In the genomic region with DNA sequence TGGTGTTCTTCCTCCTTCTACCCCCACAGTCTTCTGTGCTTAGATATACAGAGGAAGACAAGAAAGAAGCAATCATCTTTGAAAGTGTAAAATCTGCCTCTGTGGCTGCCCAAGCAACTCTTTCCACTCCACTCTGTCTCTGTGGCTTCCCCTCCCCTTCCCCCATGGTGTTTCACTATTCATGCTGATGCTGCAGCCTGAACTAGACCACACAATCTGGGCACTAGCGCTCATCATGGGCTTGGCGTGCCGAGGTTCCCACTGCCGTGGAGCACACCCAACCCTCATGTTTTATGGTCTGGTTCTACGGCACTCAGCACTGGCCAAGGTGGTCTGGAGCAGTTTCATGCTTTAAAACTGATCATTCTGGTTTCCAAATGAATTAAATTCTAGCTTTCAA, we compare ENCODE assay signal across 15 mouse cellular contexts. TPM values are rescaled to one million over a fixed set of nuclear protein-coding genes. Genes with fewer than 3 reads are reported as not detected.
DNase-seq lines count a peak whose midpoint lies in the region; ATAC-seq and TF ChIP-seq lines count a peak whose summit lies in the region.
"Had no signal": no experiment of that assay in that cellular context is flagged by ENCODE, and none has a peak within 500 bp of the region (broad histone marks: within the 10 kb centered on the region; RNA-seq: fewer than 3 reads in every experiment).

No protein-coding gene starts in this region.

- H3K9ac ChIP-seq in intestine, embryonic 16.5 days (ENCODE audit: low read depth, low read length): no peak overlapping the region
- H3K9ac ChIP-seq: forebrain, embryonic 15.5 days had no signal

- TF ChIP-seq CTCF in gastrocnemius, adult 2 months (IDR thresholded peaks at IDR 0.05): no peak
- TF ChIP-seq CTCF in thymus, adult 2 months (IDR thresholded peaks at IDR 0.05; ENCODE audit: borderline replicate concordance, control insufficient read depth, extremely low read depth, insufficient read depth, low read length, poor library complexity): no peak

- H3K27ac ChIP-seq in gastrocnemius, adult 2 months: no peak overlapping the region
- H3K27ac ChIP-seq in thymus, adult 2 months (ENCODE audit: control insufficient read depth, insufficient read depth, low read length): no peak overlapping the region
- no peak overlapping the region for H3K27ac ChIP-seq in intestine, embryonic 16.5 days (ENCODE audit: low read length)
- H3K27ac ChIP-seq: forebrain, embryonic 15.5 days had no signal

- no peaks in the 10 kb centered on the region for H3K36me3 ChIP-seq in thymus, adult 2 months (ENCODE audit: control insufficient read depth, insufficient read depth, low read length)
- no peaks in the 10 kb centered on the region for H3K36me3 ChIP-seq in intestine, embryonic 16.5 days (ENCODE audit: control insufficient read depth, insufficient read depth, low read length)
- H3K36me3 ChIP-seq: forebrain, embryonic 15.5 days had no signal

- ATAC-seq in hematopoietic stem cell, adult 5-6 weeks (replicated peaks in 1 of 2; ENCODE audit: insufficient read depth in 1 of 2, low FRiP score in 2 of 2, low TSS enrichment in 1 of 2, low read depth in 1 of 2, poor library complexity in 2 of 2, severe bottlenecking in 2 of 2): peak; percentile 61 to 86; a peak in 3 of 4 replicates
- no peak for ATAC-seq in intestine, embryonic 16.5 days
- ATAC-seq: forebrain, embryonic 15.5 days had no signal

- H3K9me3 ChIP-seq in intestine, embryonic 16.5 days (ENCODE audit: control insufficient read depth, low read length): no peaks in the 10 kb centered on the region
- H3K9me3 ChIP-seq: forebrain, embryonic 15.5 days had no signal

- no peak overlapping the region for H3K4me3 ChIP-seq in gastrocnemius, adult 2 months
- no peak overlapping the region for H3K4me3 ChIP-seq in thymus, adult 2 months (ENCODE audit: control insufficient read depth, insufficient read depth, low read length)
- H3K4me3 ChIP-seq in intestine, embryonic 16.5 days (ENCODE audit: low read length): no peak overlapping the region
- H3K4me3 ChIP-seq: forebrain, embryonic 15.5 days had no signal

- peaks cover 3% of the 10 kb centered on the region for H3K4me1 ChIP-seq in thymus, adult 2 months (replicated peaks; ENCODE audit: control insufficient read depth, insufficient read depth, low read length)
- peaks cover 19% of the 10 kb centered on the region for H3K4me1 ChIP-seq in intestine, embryonic 16.5 days (ENCODE audit: control insufficient read depth, insufficient read depth, low read length)

- DNase-seq in gastrocnemius, postnatal 14 days: peak; percentile 35
- DNase-seq in gastrocnemius, adult 2 months: no peak
- DNase-seq in thymus, adult 2 months: peak; percentile 16
- DNase-seq in thymus, postnatal 10 days (ENCODE audit: low spot score in 2 of 2): no peak
- DNase-seq in right cerebral cortex, adult 18-20 months: no peak
- no peak for DNase-seq in cerebellum, adult 9-10 months
- DNase-seq: cerebellum, postnatal 36 days; kidney, adult 8-10 months; lung, postnatal 10 days had no signal

- intact Hi-C loops in gastrocnemius, postnatal 14 days (cut with DNase I; ENCODE audit: low total_unique reads): no loop called here
- intact Hi-C loops in gastrocnemius, adult 2 months (cut with DNase I): no loop called here

- 50% methylated on average over 5 of the region's 5 CpGs for WGBS in thymus, adult 2 months
- 64% methylated on average over 5 of the region's 5 CpGs for WGBS in intestine, embryonic 16.5 days

- TF ChIP-seq POLR2A in thymus, adult 2 months (IDR thresholded peaks at IDR 0.05; ENCODE audit: control insufficient read depth, extremely low read depth, insufficient read depth, low read length, poor library complexity): no peak

- H3K4me2 ChIP-seq in intestine, embryonic 16.5 days (ENCODE audit: low read depth, low read length): no peak overlapping the region
- H3K4me2 ChIP-seq: forebrain, embryonic 15.5 days had no signal

- no peaks in the 10 kb centered on the region for H3K27me3 ChIP-seq in thymus, adult 2 months (ENCODE audit: control insufficient read depth, insufficient read depth, low read length)
- H3K27me3 ChIP-seq in intestine, embryonic 16.5 days (replicated peaks; ENCODE audit: control insufficient read depth, insufficient read depth, low read length): no peaks in the 10 kb centered on the region
- H3K27me3 ChIP-seq: forebrain, embryonic 15.5 days had no signal

RNA-seq across cellular contexts. Expression of a gene that starts 21.9 kb away (rescaled TPM):
- 1 to 10 TPM; 1.3 to 2.1 TPM for total RNA-seq in gastrocnemius, postnatal 14 days (2021)
- total RNA-seq in gastrocnemius, adult 2 months (2021): 1 to 10 TPM in 1 of 2 experiments, under 1 TPM in 1; 0.20 to 1.6 TPM
- 6.6 TPM in 2 replicates for polyA plus RNA-seq in thymus, adult 2 months (2012; rRNA removed)
- 11.1 and 16.6 TPM in 2 replicates for total RNA-seq in hematopoietic stem cell, adult 5-6 weeks (2017)
- 6.2 and 6.6 TPM in 2 replicates for polyA plus RNA-seq in intestine, embryonic 16.5 days (2015; fragmentation: Nextera tagmentation; extraction: Ambion mirVana)

RNA-seq across cellular contexts. Expression of a gene that starts 32.7 kb away (rescaled TPM):
- not detected for total RNA-seq in gastrocnemius, postnatal 14 days (2021)
- total RNA-seq in gastrocnemius, adult 2 months (2021): not detected
- not detected in 2 replicates for polyA plus RNA-seq in thymus, adult 2 months (2012; rRNA removed)
- not detected in 2 replicates for total RNA-seq in hematopoietic stem cell, adult 5-6 weeks (2017)
- 358 and 408 TPM in 2 replicates for polyA plus RNA-seq in intestine, embryonic 16.5 days (2015; fragmentation: Nextera tagmentation; extraction: Ambion mirVana)
- total RNA-seq: layer of hippocampus, adult 8-10 months; left cerebral cortex, postnatal 36 days; monocyte, adult 5-6 weeks had no signal

RNA-seq across cellular contexts. Expression of a gene that starts 51.7 kb away (rescaled TPM):
- total RNA-seq in gastrocnemius, postnatal 14 days (2021): 100 to 1,000 TPM in 1 of 2 experiments, 10 to 100 TPM in 1; 64.5 to 101 TPM
- 1 to 10 TPM; 1.6 to 2.4 TPM for total RNA-seq in gastrocnemius, adult 2 months (2021)
- 7.2 and 13.3 TPM in 2 replicates for polyA plus RNA-seq in thymus, adult 2 months (2012; rRNA removed)
- 0.25 and 2.1 TPM in 2 replicates for total RNA-seq in hematopoietic stem cell, adult 5-6 weeks (2017)
- 558 and 560 TPM in 2 replicates for polyA plus RNA-seq in intestine, embryonic 16.5 days (2015; fragmentation: Nextera tagmentation; extraction: Ambion mirVana)

Comparison
In these comparisons a context has a peak if more than half of its experiments do, and no peak if none do; other contexts are left out.
1. DNase-seq: peak in gastrocnemius, postnatal 14 days (single experiment) and thymus, adult 2 months (single experiment); none in gastrocnemius, adult 2 months (single experiment), thymus, postnatal 10 days (0 of 2), right cerebral cortex, adult 18-20 months (single experiment) and cerebellum, adult 9-10 months (single experiment).
2. RNA of a gene that starts 51.7 kb away (total RNA-seq): 64.5 to 101 TPM in gastrocnemius, postnatal 14 days; 1.6 to 2.4 TPM in gastrocnemius, adult 2 months and 0.25 to 2.1 TPM in hematopoietic stem cell, adult 5-6 weeks; every median in the first group is over 10 times any median in the second.